Mouse (Mus musculus) heart, postnatal 0 days (tissue): ENCODE measurements around the gene Ttc23. TPM values are rescaled to one million over a fixed set of nuclear protein-coding genes. Genes with fewer than 3 reads are reported as not detected.

Experiments used
- ATAC-seq: fragments of 200-750 bp; cut with Nextera tagmentation; 2 replicates; pipeline ENCODE4 v1.8.0; 2017; ENCODE audit warnings: low read depth, moderate number of reproducible peaks, moderate library complexity; ENCODE audit not compliant: insufficient read depth
- DNase-seq: peaks from one replicate; pipeline ENCODE4 v3.0.0-alpha.2; 2016; ENCODE audit warnings: low spot score
- H3K27ac ChIP-seq: fragments of 300-500 bp; sonication (generic); 2 replicates; pipeline ENCODE4 v1.5.1; 2014; ENCODE audit warnings: low read depth, mild to moderate bottlenecking
- H3K27me3 ChIP-seq: fragments of 300-500 bp; sonication (generic); 2 replicates; pipeline ENCODE4 v1.6.1; 2014; ENCODE audit warnings: low read length, mixed read lengths; ENCODE audit not compliant: control insufficient read depth, insufficient read depth
- H3K36me3 ChIP-seq: fragments of 300-500 bp; sonication (generic); replicated peaks from 2 replicates; pipeline ENCODE4 v1.6.1; 2014; ENCODE audit warnings: low read length, mixed read lengths; ENCODE audit not compliant: control insufficient read depth, insufficient read depth
- H3K4me1 ChIP-seq: fragments of 300-500 bp; sonication (generic); 2 replicates; pipeline ENCODE4 v1.6.1; 2014; ENCODE audit warnings: antibody characterized with exemption; ENCODE audit not compliant: control insufficient read depth, insufficient read depth
- H3K4me2 ChIP-seq: fragments of 300-500 bp; sonication (generic); 2 replicates; pipeline ENCODE4 v1.6.1; 2014; ENCODE audit warnings: low read depth, mild to moderate bottlenecking, low read length, moderate library complexity
- H3K4me3 ChIP-seq: fragments of 300-500 bp; sonication (generic); 2 replicates; pipeline ENCODE4 v1.5.1; 2014; ENCODE audit warnings: low read depth, low read length
- H3K9ac ChIP-seq: fragments of 300-500 bp; sonication (generic); replicated peaks from 2 replicates; pipeline ENCODE4 v1.6.1; 2014; ENCODE audit warnings: low read depth, low read length, mixed read lengths
- H3K9me3 ChIP-seq: fragments of 300-500 bp; sonication (generic); replicated peaks from 2 replicates; pipeline ENCODE4 v1.6.1; 2016; ENCODE audit warnings: low read length; ENCODE audit not compliant: control insufficient read depth
- CTCF ChIP-seq: IDR thresholded peaks from 2 replicates; pipeline ENCODE4 v1.5.1; 2016; ENCODE audit warnings: antibody characterized with exemption, control low read depth, low read depth
- EP300 ChIP-seq: IDR thresholded peaks from 2 replicates; pipeline ENCODE4 v1.6.1; 2016; ENCODE audit warnings: antibody characterized with exemption, low read depth
- WGBS: fragments of 180-500 bp; shearing (Covaris S2); extraction: QIAGEN DNeasy Blood & Tissue Kit; methylation state at CpG from one replicate; pipeline ENCODE4 v1.1.7; 2014; 5-methylcytosine and 5-hydroxymethylcytosine counted together
- polyA plus RNA-seq: library from polyadenylated mRNA; unstranded; fragments of >200 nt; fragmentation: Nextera tagmentation; extraction: Ambion mirVana; gene quantifications from 2 replicates; pipeline ENCODE4 v1.2.1, GENCODE M21; 2015
- total RNA-seq: library from RNA; depleted of rRNA; stranded (reverse); fragments of >200 nt; gene quantifications from 2 replicates; pipeline ENCODE4 v1.2.3, GENCODE M21; 2014; ENCODE audit warnings: low replicate concordance

Ttc23 gene
- total and polyA plus RNA-seq, 2 experiments from 2014 or later = 12.7 to 16.4 TPM

GRCm38 (mm10) chr7:67741706-67742105 is 94.5 kb downstream of the Ttc23 start:
- H3K27ac ChIP-seq = peak overlapping the region; percentile 58
- no peaks in the 10 kb centered on the region for H3K9me3 ChIP-seq
- DNase-seq = peak; percentile 80
- ATAC-seq = peak; percentile 86
- no peak for TF ChIP-seq CTCF
- TF ChIP-seq EP300 = no peak
- H3K4me1 ChIP-seq = peaks cover 13% of the 10 kb centered on the region
- 31% methylated on average over 7 of the region's 7 CpGs for WGBS
- H3K4me3 ChIP-seq = no peak overlapping the region
- H3K9ac ChIP-seq = no peak overlapping the region
- H3K4me2 ChIP-seq = no peak overlapping the region
- H3K27me3 ChIP-seq = no peaks in the 10 kb centered on the region
- no peaks in the 10 kb centered on the region for H3K36me3 ChIP-seq

- ATAC-seq (no peak), DNase-seq (no peak)
- TF ChIP-seq CTCF (no peak), EP300 (no peak)
- Histone ChIP-seq H3K9ac (no peak overlapping the region), H3K36me3 (no peaks in the 10 kb centered on the region), H3K4me1 (no peaks in the 10 kb centered on the region), H3K4me2 (no peak overlapping the region), H3K27ac (no peak overlapping the region), H3K9me3 (no peaks in the 10 kb centered on the region), H3K27me3 (no peaks in the 10 kb centered on the region), H3K4me3 (no peak overlapping the region)
- WGBS = 89% methylated on average over 4 of the region's 4 CpGs
These were observed 100.6 kb downstream of the Ttc23 start for GRCm38 (mm10) chr7:67747731-67748305.

GRCm38 (mm10) chr7:67749441-67750239 is 102.4 kb downstream of the Ttc23 start:
- Histone ChIP-seq H3K4me1 (no peaks in the 10 kb centered on the region), H3K9me3 (no peaks in the 10 kb centered on the region), H3K27ac (no peak overlapping the region), H3K36me3 (no peaks in the 10 kb centered on the region), H3K9ac (no peak overlapping the region), H3K4me3 (no peak overlapping the region), H3K27me3 (no peaks in the 10 kb centered on the region), H3K4me2 (no peak overlapping the region)
- DNase-seq (no peak), ATAC-seq (no peak)
- TF ChIP-seq EP300 = no peak
- TF ChIP-seq CTCF = no peak
- 81% methylated on average over 4 of the region's 4 CpGs for WGBS

- Histone ChIP-seq H3K36me3 (no peaks in the 10 kb centered on the region), H3K27ac (no peak overlapping the region), H3K9ac (no peak overlapping the region), H3K4me3 (no peak overlapping the region), H3K4me2 (no peak overlapping the region), H3K27me3 (peaks cover 16% of the 10 kb centered on the region), H3K4me1 (peaks cover 6% of the 10 kb centered on the region), H3K9me3 (no peaks in the 10 kb centered on the region)
- WGBS = 54% methylated on average over 11 of the region's 11 CpGs
- no peak for ATAC-seq
- no peak for TF ChIP-seq CTCF
- TF ChIP-seq EP300 = no peak
- DNase-seq = no peak
These were observed 107.4 kb downstream of the Ttc23 start for GRCm38 (mm10) chr7:67754606-67755005.

- H3K4me2 ChIP-seq = no peak overlapping the region
- no peak for DNase-seq
- H3K27me3 ChIP-seq = peaks cover 18% of the 10 kb centered on the region
- H3K9me3 ChIP-seq = no peaks in the 10 kb centered on the region
- no peak for TF ChIP-seq EP300
- TF ChIP-seq CTCF = no peak
- peaks cover 6% of the 10 kb centered on the region for H3K4me1 ChIP-seq
- no peak for ATAC-seq
- no peak overlapping the region for H3K27ac ChIP-seq
- no peak overlapping the region for H3K9ac ChIP-seq
- 89% methylated on average over 7 of the region's 7 CpGs for WGBS
- no peaks in the 10 kb centered on the region for H3K36me3 ChIP-seq
- H3K4me3 ChIP-seq = no peak overlapping the region
These were observed 108.2 kb downstream of the Ttc23 start for GRCm38 (mm10) chr7:67755366-67755765.

- Histone ChIP-seq H3K27ac (no peak overlapping the region), H3K9me3 (no peaks in the 10 kb centered on the region), H3K27me3 (peaks cover 24% of the 10 kb centered on the region), H3K4me2 (no peak overlapping the region), H3K4me1 (peaks cover 6% of the 10 kb centered on the region), H3K9ac (no peak overlapping the region), H3K4me3 (no peak overlapping the region), H3K36me3 (no peaks in the 10 kb centered on the region)
- no peak for ATAC-seq
- WGBS = 87% methylated on average over 5 of the region's 5 CpGs
- no peak for DNase-seq
- no peak for TF ChIP-seq EP300
- no peak for TF ChIP-seq CTCF
These were observed 109.4 kb downstream of the Ttc23 start for GRCm38 (mm10) chr7:67756636-67757035.
